Mouse (Mus musculus) embryonic facial prominence, embryonic 15.5 days (tissue): Measurements from ENCODE around the gene Hipk2. TPM values are rescaled to one million over a fixed set of nuclear protein-coding genes. Genes with fewer than 3 reads are reported as not detected.

ENCODE experiments used
- ATAC-seq: fragments of 200-750 bp; cut with Nextera tagmentation; 2 replicates; pipeline ENCODE4 v1.8.0; 2017; ENCODE audit warnings: low read depth, moderate TSS enrichment; ENCODE audit not compliant: insufficient number of reproducible peaks, low FRiP score, low TSS enrichment
- H3K27ac ChIP-seq: fragments of 300-500 bp; sonication (generic); replicated peaks from 2 replicates; pipeline ENCODE4 v1.5.1; 2015; ENCODE audit warnings: mild to moderate bottlenecking, inconsistent platforms
- H3K27me3 ChIP-seq: fragments of 300-500 bp; sonication (generic); 2 replicates; pipeline ENCODE4 v1.6.1; 2015; ENCODE audit warnings: inconsistent platforms
- H3K36me3 ChIP-seq: fragments of 300-500 bp; sonication (generic); 2 replicates; pipeline ENCODE4 v1.6.1; 2015; ENCODE audit warnings: mild to moderate bottlenecking, inconsistent platforms
- H3K4me1 ChIP-seq: fragments of 300-500 bp; sonication (generic); 2 replicates; pipeline ENCODE4 v1.6.1; 2015; ENCODE audit warnings: inconsistent platforms
- H3K4me2 ChIP-seq: fragments of 300-500 bp; sonication (generic); replicated peaks from 2 replicates; pipeline ENCODE4 v1.6.1; 2015; ENCODE audit warnings: mild to moderate bottlenecking, inconsistent platforms
- H3K4me3 ChIP-seq: fragments of 300-500 bp; sonication (generic); replicated peaks from 2 replicates; pipeline ENCODE4 v1.5.1; 2015; ENCODE audit warnings: mild to moderate bottlenecking, inconsistent platforms
- H3K9ac ChIP-seq: fragments of 300-500 bp; sonication (generic); 2 replicates; pipeline ENCODE4 v1.6.1; 2015; ENCODE audit warnings: inconsistent platforms
- H3K9me3 ChIP-seq: fragments of 300-500 bp; sonication (generic); replicated peaks from 2 replicates; pipeline ENCODE4 v1.6.1; 2016; ENCODE audit warnings: inconsistent platforms
- WGBS: fragments of 180-500 bp; shearing (Covaris S2); methylation state at CpG from one replicate; pipeline ENCODE4 v1.1.7; 2015; 5-methylcytosine and 5-hydroxymethylcytosine counted together
- polyA plus RNA-seq: library from polyadenylated mRNA; unstranded; fragments of >200 nt; fragmentation: Nextera tagmentation; extraction: Ambion mirVana; gene quantifications from 2 replicates; pipeline ENCODE4 v1.2.1, GENCODE M21; 2015

The Hipk2 gene
- polyA plus RNA-seq, 1 experiment from 2014 or later, result 13.5 TPM

DNA sequence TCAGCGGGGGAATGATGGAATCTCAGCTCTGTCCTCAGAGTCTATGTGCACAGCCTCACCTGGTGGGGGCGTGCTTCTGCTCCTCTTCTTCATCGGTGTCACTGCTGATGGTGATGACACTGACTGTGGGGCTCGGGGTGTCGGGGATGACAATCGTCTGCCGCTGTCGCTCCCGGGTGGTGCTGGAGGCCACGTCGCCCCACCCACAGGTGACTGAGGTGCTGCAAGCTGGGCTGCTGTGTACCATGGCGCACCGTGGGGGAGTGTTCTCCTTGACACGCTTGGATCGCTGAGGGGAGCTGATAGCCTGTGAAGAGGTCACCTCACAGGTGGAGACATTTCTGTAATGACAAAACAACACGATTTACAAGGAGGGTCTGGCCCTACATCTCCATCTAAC lies 160.1 kb downstream of the Hipk2 start:
- 93% methylated on average over 16 of the region's 16 CpGs for WGBS
- ATAC-seq, result no peak
- H3K36me3 ChIP-seq, result peaks cover 75% of the 10 kb centered on the region

DNA sequence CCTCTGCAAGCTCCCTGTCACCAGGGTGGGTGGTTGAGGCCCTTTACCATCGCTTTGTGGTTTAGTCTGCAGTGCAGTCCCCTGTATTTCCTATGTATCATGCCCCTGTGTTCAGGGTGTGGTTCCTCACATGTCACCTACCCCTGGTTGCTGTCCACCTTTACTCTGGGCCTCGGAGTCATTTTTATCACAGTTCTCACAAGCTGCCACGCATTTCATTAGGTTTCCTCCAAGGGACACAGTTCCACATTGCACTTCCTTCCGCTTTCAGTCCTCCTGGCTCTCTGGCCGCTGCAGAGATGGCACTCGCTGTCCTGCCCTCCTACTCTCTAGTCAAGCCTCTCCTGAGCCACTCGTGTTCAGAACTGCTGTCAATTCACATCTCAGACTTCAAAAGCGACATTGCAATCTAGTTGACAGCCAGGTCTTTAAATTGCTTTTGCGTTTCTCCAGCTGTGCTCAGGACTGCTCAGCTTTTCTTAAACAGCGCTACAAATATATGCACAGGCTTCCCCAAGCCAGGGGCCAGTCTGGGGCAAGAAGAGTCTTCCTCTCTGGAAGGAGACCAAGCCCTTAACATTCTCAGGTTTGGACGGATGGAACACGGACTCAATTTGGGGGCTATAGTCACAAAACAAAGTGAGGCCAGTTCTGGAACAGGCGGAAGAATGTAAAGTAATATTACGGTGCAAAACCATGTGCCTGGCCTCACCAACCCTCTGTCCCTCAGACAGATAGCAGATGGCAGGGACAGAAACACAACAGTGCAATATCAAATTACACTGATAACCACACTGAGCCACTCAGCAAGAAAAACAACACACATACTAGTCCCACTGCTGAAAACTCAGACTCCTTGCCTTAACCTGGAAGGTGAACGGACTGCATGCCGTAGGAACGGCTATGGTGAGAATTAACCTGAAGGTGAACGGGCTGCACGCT lies 161.7 kb downstream of the Hipk2 start:
- H3K4me3 ChIP-seq, result no peak overlapping the region
- no peaks in the 10 kb centered on the region for H3K27me3 ChIP-seq
- H3K4me1 ChIP-seq, result peaks cover 5% of the 10 kb centered on the region; the same call in 1 of the 2 replicates
- no peak overlapping the region for H3K27ac ChIP-seq
- peaks cover 75% of the 10 kb centered on the region for H3K36me3 ChIP-seq
- H3K4me2 ChIP-seq, result no peak overlapping the region
- no peak for ATAC-seq
- H3K9me3 ChIP-seq, result no peaks in the 10 kb centered on the region
- 80% methylated on average over 19 of the region's 19 CpGs for WGBS
- H3K9ac ChIP-seq, result no peak overlapping the region

More for the DNA sequence above, 160.1 kb downstream of the Hipk2 start:
- Histone ChIP-seq H3K9me3 (no peaks in the 10 kb centered on the region), H3K27ac (no peak overlapping the region), H3K27me3 (no peaks in the 10 kb centered on the region), H3K4me3 (no peak overlapping the region), H3K4me2 (no peak overlapping the region), H3K9ac (no peak overlapping the region), H3K4me1 (peaks cover under 1% of the 10 kb centered on the region; the same call in 1 of the 2 replicates)

GRCm38 (mm10) chr6:38710449-38710848 lies 165.5 kb downstream of the Hipk2 start:
- peaks cover 48% of the 10 kb centered on the region for H3K36me3 ChIP-seq
- H3K27ac ChIP-seq, result no peak overlapping the region
- 65% methylated on average over 3 of the region's 3 CpGs for WGBS
- H3K9me3 ChIP-seq, result no peaks in the 10 kb centered on the region
- no peak overlapping the region for H3K4me3 ChIP-seq
- H3K4me1 ChIP-seq, result peaks cover 5% of the 10 kb centered on the region; the same call in 1 of the 2 replicates
- H3K4me2 ChIP-seq, result no peak overlapping the region
- no peak for ATAC-seq
- H3K9ac ChIP-seq, result no peak overlapping the region
- no peaks in the 10 kb centered on the region for H3K27me3 ChIP-seq

GRCm38 (mm10) chr6:38704264-38704984 lies 171.5 kb downstream of the Hipk2 start:
- Histone ChIP-seq H3K4me1 (0 out of 2 replicates have a peak, but pooled peaks cover 4% of the 10 kb centered on the region), H3K9ac (no peak overlapping the region), H3K36me3 (peaks cover 37% of the 10 kb centered on the region), H3K4me3 (no peak overlapping the region), H3K4me2 (no peak overlapping the region), H3K27ac (no peak overlapping the region), H3K9me3 (no peaks in the 10 kb centered on the region), H3K27me3 (no peaks in the 10 kb centered on the region)
- WGBS, result 78% methylated on average over 7 of the region's 7 CpGs
- no peak for ATAC-seq

DNA sequence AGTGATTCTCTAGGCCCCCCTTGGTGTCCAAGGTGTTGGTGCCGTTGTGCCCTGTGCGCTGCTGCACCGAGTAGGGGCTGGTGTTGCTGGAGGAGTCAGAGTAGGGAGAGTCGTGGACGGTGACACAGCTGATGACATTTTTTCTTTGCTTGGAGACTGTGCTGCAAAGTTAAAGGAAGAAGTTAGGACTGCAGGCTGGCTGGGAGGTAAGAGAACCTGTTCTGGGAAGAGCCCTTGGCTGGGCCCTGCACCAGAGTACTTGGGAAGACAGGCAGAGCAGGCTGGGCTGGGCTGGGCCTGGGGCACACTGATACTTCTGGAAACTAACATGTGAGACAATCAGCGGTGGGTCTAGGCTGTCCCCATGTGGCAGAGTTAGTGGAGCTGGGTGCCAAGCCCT lies 172.4 kb downstream of the Hipk2 start:
- no peaks in the 10 kb centered on the region for H3K9me3 ChIP-seq
- no peak for ATAC-seq
- no peak overlapping the region for H3K9ac ChIP-seq
- H3K27me3 ChIP-seq, result no peaks in the 10 kb centered on the region
- H3K27ac ChIP-seq, result no peak overlapping the region
- 76% methylated on average over 6 of the region's 6 CpGs for WGBS
- peaks cover 46% of the 10 kb centered on the region for H3K36me3 ChIP-seq
- no peak overlapping the region for H3K4me3 ChIP-seq
- H3K4me2 ChIP-seq, result no peak overlapping the region
- H3K4me1 ChIP-seq, result 0 out of 2 replicates have a peak, but pooled peaks cover 4% of the 10 kb centered on the region

DNA sequence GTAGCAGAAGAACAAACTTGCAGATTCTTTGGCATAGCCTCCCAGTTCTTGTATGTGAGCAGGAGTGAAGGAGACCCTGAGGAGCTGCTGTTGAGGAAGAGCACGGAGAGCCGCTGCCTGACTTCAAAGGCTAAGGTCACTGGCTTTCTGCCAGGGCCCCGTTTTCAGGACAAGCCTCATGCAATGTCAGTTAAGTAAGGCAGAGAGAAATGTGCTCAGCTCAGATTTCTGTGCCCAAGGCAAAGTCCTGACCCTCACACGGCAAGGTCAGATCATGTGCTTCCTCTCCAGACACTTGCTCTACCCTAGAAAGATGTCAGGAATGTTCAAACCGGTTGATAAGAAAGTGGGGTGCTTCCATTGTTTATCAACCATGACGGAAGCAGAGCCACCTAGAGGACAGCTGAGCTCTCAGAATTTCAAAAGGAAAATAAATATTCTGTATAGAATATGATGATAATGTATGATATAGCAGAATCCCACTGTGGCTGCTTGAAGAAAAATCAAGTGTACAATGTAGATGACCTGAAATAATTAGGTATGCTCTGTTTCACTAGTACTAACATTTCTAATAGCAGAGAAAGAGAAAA lies 173.1 kb downstream of the Hipk2 start:
- Histone ChIP-seq H3K36me3 (peaks cover 52% of the 10 kb centered on the region), H3K27me3 (no peaks in the 10 kb centered on the region), H3K9ac (no peak overlapping the region), H3K4me1 (0 out of 2 replicates have a peak, but pooled peaks cover 4% of the 10 kb centered on the region), H3K4me2 (no peak overlapping the region), H3K27ac (no peak overlapping the region), H3K9me3 (no peaks in the 10 kb centered on the region), H3K4me3 (no peak overlapping the region)
- 14% methylated on average over 6 of the region's 6 CpGs for WGBS
- ATAC-seq, result no peak

DNA sequence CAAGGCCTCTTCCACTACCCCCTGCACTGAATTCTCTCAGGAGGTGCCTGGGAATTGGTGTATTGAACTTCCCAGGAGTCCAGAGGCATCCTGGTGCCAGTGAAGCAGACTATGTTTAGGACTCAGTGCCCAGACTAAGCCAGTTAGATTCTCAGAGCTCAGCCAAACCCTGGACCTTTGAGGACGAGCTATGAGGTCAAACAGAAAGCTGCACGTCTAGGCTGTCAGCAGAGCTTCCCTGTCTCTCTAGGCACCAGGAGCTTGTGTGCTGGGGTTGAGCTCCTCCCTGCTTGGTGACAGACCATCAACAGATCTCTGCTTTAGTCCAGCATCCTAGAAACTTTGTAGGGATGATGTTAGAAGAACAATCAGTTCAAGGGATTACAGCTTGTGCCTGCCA lies 174.5 kb downstream of the Hipk2 start:
- H3K4me3 ChIP-seq, result no peak overlapping the region
- H3K27me3 ChIP-seq, result no peaks in the 10 kb centered on the region
- 0 out of 2 replicates have a peak, but pooled peaks cover 4% of the 10 kb centered on the region for H3K4me1 ChIP-seq
- H3K27ac ChIP-seq, result no peak overlapping the region
- 53% methylated on average over 2 of the region's 2 CpGs for WGBS
- no peaks in the 10 kb centered on the region for H3K9me3 ChIP-seq
- no peak overlapping the region for H3K4me2 ChIP-seq
- ATAC-seq, result no peak
- H3K36me3 ChIP-seq, result peaks cover 55% of the 10 kb centered on the region
- no peak overlapping the region for H3K9ac ChIP-seq

- H3K4me2 ChIP-seq, result no peak overlapping the region
- no peak overlapping the region for H3K9ac ChIP-seq
- H3K9me3 ChIP-seq, result no peaks in the 10 kb centered on the region
- H3K27me3 ChIP-seq, result no peaks in the 10 kb centered on the region
- 0 out of 2 replicates have a peak, but pooled peaks cover 4% of the 10 kb centered on the region for H3K4me1 ChIP-seq
- no peak overlapping the region for H3K27ac ChIP-seq
- H3K36me3 ChIP-seq, result peaks cover 52% of the 10 kb centered on the region
- no peak overlapping the region for H3K4me3 ChIP-seq
- WGBS, result 91% methylated on average over 18 of the region's 18 CpGs
- 0 out of 2 replicates have a peak, but pooled peaks have one; percentile 40 for ATAC-seq
Observed at GRCm38 (mm10) chr6:38698233-38698889, 177.6 kb downstream of the Hipk2 start.

GRCm38 (mm10) chr6:38696570-38696969 lies 179.4 kb downstream of the Hipk2 start:
- Histone ChIP-seq H3K36me3 (peaks cover 41% of the 10 kb centered on the region), H3K4me2 (no peak overlapping the region), H3K27me3 (no peaks in the 10 kb centered on the region), H3K4me3 (no peak overlapping the region), H3K27ac (no peak overlapping the region), H3K9me3 (no peaks in the 10 kb centered on the region), H3K4me1 (0 out of 2 replicates have a peak, but pooled peaks cover 4% of the 10 kb centered on the region), H3K9ac (no peak overlapping the region)
- ATAC-seq, result no peak
- WGBS, result 86% methylated on average over 9 of the region's 9 CpGs

DNA sequence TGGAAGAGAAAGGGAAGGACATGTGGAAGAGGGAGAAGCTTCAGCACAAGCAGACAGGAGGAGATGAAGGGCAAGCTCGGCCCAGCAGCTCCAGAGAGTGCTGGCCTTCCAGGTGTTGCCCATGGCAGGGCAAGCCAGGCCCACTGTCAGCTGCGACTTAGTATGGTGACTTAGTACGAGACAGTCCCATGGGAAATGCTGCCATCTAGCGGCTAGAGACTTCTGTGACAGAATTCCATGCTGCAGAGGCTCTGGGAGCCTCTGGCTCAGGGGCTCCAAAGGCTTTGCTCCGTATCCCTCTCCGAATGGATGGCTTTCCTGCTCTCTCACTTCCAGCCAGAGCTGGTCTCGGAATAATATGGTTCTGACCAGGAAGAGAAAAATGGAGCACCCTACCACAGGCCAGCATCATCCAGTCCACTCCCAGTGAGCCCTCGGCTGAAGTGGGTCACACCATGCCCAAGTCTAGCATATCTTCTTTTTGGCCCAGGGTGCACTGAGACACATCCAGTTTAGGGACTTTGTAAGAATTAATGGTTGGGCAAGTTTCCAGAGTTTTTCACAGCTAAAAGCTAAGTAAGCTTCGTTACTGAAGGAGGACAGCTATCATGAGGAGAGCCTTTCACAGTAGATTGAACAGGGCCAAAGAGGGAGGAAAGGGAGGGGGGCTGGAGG lies 180.4 kb downstream of the Hipk2 start:
- Histone ChIP-seq H3K36me3 (peaks cover 37% of the 10 kb centered on the region), H3K4me3 (no peak overlapping the region), H3K27me3 (no peaks in the 10 kb centered on the region), H3K4me2 (no peak overlapping the region), H3K9me3 (no peaks in the 10 kb centered on the region), H3K4me1 (0 out of 2 replicates have a peak, but pooled peaks cover 4% of the 10 kb centered on the region), H3K9ac (no peak overlapping the region), H3K27ac (no peak overlapping the region)
- ATAC-seq, result peak; percentile 65
- WGBS, result 34% methylated on average over 9 of the region's 9 CpGs
